Mouse (Mus musculus) megakaryocyte, embryonic 14.5 days (primary cell): ENCODE measurements around the gene Zmym4.

Experiments
- FLI1 ChIP-seq: IDR thresholded peaks from 2 replicates; pipeline ENCODE4 v1.6.1; 2012; ENCODE audit warnings: low read length, inconsistent platforms, mixed read lengths
- GATA1 ChIP-seq: IDR thresholded peaks from 3 replicates; pipeline ENCODE4 v1.6.1; 2012; ENCODE audit warnings: mixed read lengths, low read length, inconsistent platforms, borderline replicate concordance

DNA sequence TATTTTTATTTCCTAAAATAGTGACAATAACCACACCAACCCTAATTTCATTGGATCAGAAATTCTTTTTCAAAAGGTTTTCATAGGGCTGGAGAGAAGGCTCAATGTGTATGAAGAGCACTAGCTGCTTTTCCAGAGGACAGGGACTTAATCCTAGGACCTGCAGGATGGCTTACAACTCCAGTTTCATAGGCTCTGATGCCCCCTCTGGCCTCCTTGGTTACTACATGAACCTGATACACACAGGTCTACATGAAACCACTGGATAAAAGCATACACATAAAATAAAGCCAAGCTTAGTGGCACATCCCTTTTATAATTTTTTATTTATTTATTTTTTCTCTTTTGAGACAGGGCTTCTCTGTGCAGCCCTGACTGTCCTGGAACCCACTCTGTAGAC, 9.5 kb upstream of the Zmym4 start:
- TF ChIP-seq GATA1 (no peak), FLI1 (no peak)
